Mouse (Mus musculus) embryonic facial prominence, embryonic 12.5 days (tissue): ENCODE results near the gene Rnf207. TPM values are rescaled to one million over a fixed set of nuclear protein-coding genes. Genes with fewer than 3 reads are reported as not detected.
A peak's percentile ranks its signal among the peaks of the same experiment; 100 is the strongest.

Experiments
- ATAC-seq: fragments of 200-750 bp; cut with Nextera tagmentation; 2 replicates; pipeline ENCODE4 v1.8.0; 2017; ENCODE audit not compliant: insufficient number of reproducible peaks, insufficient read depth, low FRiP score, low TSS enrichment
- H3K27ac ChIP-seq: fragments of 300-500 bp; sonication (generic); 2 replicates; pipeline ENCODE4 v1.5.1; 2016; ENCODE audit warnings: mild to moderate bottlenecking
- H3K27me3 ChIP-seq: fragments of 300-500 bp; sonication (generic); 2 replicates; pipeline ENCODE4 v1.6.1; 2016; ENCODE audit warnings: mild to moderate bottlenecking, moderate library complexity
- H3K36me3 ChIP-seq: fragments of 300-500 bp; sonication (generic); 2 replicates; pipeline ENCODE4 v1.6.1; 2016; ENCODE audit warnings: mild to moderate bottlenecking
- H3K4me1 ChIP-seq: fragments of 300-500 bp; sonication (generic); 2 replicates; pipeline ENCODE4 v1.6.1; 2016
- H3K4me2 ChIP-seq: fragments of 300-500 bp; sonication (generic); replicated peaks from 2 replicates; pipeline ENCODE4 v1.6.1; 2016; ENCODE audit warnings: mild to moderate bottlenecking, moderate library complexity
- H3K4me3 ChIP-seq: fragments of 300-500 bp; sonication (generic); 2 replicates; pipeline ENCODE4 v1.5.1; 2016; ENCODE audit warnings: mild to moderate bottlenecking
- H3K9ac ChIP-seq: fragments of 300-500 bp; sonication (generic); 2 replicates; pipeline ENCODE4 v1.6.1; 2016; ENCODE audit warnings: mild to moderate bottlenecking, moderate library complexity
- H3K9me3 ChIP-seq: fragments of 300-500 bp; sonication (generic); 2 replicates; pipeline ENCODE4 v1.6.1; 2016; ENCODE audit warnings: mild to moderate bottlenecking, moderate library complexity
- whole genome bisulfite sequencing: fragments of 180-500 bp; shearing (Covaris S2); methylation state at CpG from one replicate; pipeline ENCODE4 v1.1.7; 2016; 5-methylcytosine and 5-hydroxymethylcytosine counted together
- polyA plus RNA-seq: library from polyadenylated mRNA; unstranded; fragments of >200 nt; fragmentation: Nextera tagmentation; extraction: Ambion mirVana; gene quantifications from 2 replicates; pipeline ENCODE4 v1.2.1, GENCODE M21; 2016

Gene Rnf207
- polyA plus RNA-seq, 1 experiment from 2014 or later, result 1.0 TPM

DNA sequence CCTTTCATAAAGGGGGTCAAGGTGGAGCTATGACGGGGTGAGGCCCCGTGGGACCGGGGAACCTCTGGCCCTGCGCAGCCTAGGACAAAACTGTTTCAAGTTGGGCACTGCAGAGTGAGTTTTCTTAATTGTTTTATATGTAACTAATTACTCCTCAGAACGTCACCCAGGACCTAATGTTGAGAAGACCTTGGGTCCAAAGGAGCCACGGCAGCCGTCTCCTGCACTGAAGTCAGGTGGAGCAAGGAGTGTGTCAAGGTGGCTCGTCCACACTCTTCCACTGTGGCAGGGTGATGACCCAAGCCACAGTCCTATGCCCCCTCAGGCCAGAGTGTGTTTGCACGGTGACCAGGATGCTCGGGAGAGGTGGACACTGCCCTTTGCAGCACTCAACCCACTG is 15.6 kb downstream of the Rnf207 start:
- H3K4me1 ChIP-seq, result peaks cover 7% of the 10 kb centered on the region
- no peak for ATAC-seq
- H3K36me3 ChIP-seq, result peaks cover 57% of the 10 kb centered on the region
- H3K27me3 ChIP-seq, result no peaks in the 10 kb centered on the region
- no peak overlapping the region for H3K4me3 ChIP-seq
- 88% methylated on average over 10 of the region's 10 CpGs for WGBS
- H3K27ac ChIP-seq, result no peak overlapping the region
- H3K9ac ChIP-seq, result no peak overlapping the region
- H3K9me3 ChIP-seq, result no peaks in the 10 kb centered on the region
- no peak overlapping the region for H3K4me2 ChIP-seq

GRCm38 (mm10) chr4:152302012-152302411 is 16.8 kb downstream of the Rnf207 start:
- H3K4me2 ChIP-seq, result no peak overlapping the region
- H3K27ac ChIP-seq, result no peak overlapping the region
- peaks cover 57% of the 10 kb centered on the region for H3K36me3 ChIP-seq
- H3K4me3 ChIP-seq, result no peak overlapping the region
- ATAC-seq, result no peak
- peaks cover 12% of the 10 kb centered on the region for H3K4me1 ChIP-seq
- no peaks in the 10 kb centered on the region for H3K9me3 ChIP-seq
- H3K9ac ChIP-seq, result no peak overlapping the region
- H3K27me3 ChIP-seq, result no peaks in the 10 kb centered on the region
- 79% methylated on average over 11 of the region's 11 CpGs for WGBS

- peaks cover 20% of the 10 kb centered on the region for H3K4me1 ChIP-seq
- no peak for ATAC-seq
- H3K36me3 ChIP-seq, result peaks cover 57% of the 10 kb centered on the region
- H3K4me2 ChIP-seq, result no peak overlapping the region
- WGBS, result 93% methylated on average over 8 of the region's 8 CpGs
- no peak overlapping the region for H3K4me3 ChIP-seq
- no peak overlapping the region for H3K9ac ChIP-seq
- 0 out of 2 replicates have a peak, but pooled peaks cover 7% of the 10 kb centered on the region for H3K27me3 ChIP-seq
- H3K27ac ChIP-seq, result no peak overlapping the region
- no peaks in the 10 kb centered on the region for H3K9me3 ChIP-seq
These were observed 18.4 kb downstream of the Rnf207 start for GRCm38 (mm10) chr4:152300375-152300774.

GRCm38 (mm10) chr4:152298836-152299235 is 20.0 kb downstream of the Rnf207 start:
- 84% methylated on average over 14 of the region's 14 CpGs for WGBS
- H3K4me1 ChIP-seq, result peaks cover 20% of the 10 kb centered on the region
- no peak overlapping the region for H3K4me3 ChIP-seq
- H3K27ac ChIP-seq, result no peak overlapping the region
- peaks cover 12% of the 10 kb centered on the region for H3K27me3 ChIP-seq
- peak overlapping the region; percentile 95; the same call in 1 of the 2 replicates for H3K4me2 ChIP-seq
- peaks cover 44% of the 10 kb centered on the region for H3K36me3 ChIP-seq
- no peak overlapping the region for H3K9ac ChIP-seq
- H3K9me3 ChIP-seq, result no peaks in the 10 kb centered on the region
- ATAC-seq, result no peak

DNA sequence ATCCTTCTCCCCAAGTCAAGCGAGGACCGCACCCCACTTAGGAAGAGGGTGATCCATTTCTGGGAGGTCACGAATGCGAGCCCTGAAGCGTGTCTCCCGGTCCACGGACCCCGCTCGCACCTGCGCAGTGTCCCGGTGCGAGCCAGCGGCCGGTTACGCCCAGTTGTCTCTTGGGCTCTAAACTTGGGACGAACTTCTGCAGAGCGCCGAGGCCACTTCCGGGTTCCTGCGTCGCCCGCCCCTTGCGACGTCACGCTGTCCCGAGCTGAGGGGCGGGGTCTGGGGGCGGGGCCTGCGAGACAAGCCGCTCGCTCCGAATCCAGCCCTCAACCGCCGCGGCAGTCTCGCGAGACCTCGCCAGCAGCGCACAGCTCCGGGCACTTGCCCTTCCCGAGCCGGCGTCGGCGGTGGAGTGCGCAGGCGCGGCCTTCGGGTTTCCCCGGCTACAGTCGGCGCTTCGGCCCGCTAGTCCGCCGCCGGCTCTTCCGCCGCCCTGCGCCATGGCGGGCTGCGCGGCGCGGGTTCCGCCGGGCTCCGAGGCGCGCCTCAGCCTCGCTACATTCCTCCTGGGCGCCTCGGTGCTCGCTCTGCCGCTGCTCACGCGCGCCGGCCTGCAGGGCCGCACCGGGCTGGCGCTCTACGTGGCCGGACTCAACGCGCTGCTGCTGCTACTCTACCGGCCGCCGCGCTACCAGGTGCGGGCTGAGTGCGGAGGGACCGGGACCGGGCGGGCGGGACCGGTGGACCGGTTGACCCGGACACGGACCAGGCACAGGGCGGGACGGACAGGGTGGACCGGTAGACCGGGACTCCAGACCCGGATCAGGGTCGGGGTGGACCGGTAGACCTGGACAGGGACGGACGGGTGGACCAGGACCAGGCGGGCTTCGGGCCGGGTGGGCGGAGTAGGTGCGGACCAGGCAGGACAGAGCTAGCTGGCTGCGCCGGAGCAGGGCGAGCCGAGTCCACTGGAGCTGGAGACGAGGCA is 21.6 kb downstream of the Rnf207 start, which contains the start of gene Icmt:
TSS of gene Icmt (plus strand) at position 354 of the 988 bp plus-strand sequence.
- Histone ChIP-seq H3K4me2 (peak within 1 kb of the TSS; percentile 95), H3K9ac (peak within 1 kb of the TSS; percentile 98), H3K27ac (peak within 1 kb of the TSS; percentile 77), H3K4me1 (peaks cover 20% of the 10 kb centered on the region), H3K4me3 (peak within 1 kb of the TSS; percentile 99), H3K36me3 (peaks cover 27% of the 10 kb centered on the region), H3K27me3 (peaks cover 28% of the 10 kb centered on the region), H3K9me3 (no peaks in the 10 kb centered on the region)
- peak; percentile 92 for ATAC-seq
- under 1% methylated on average over 119 of the region's 119 CpGs for WGBS

GRCm38 (mm10) chr4:152296371-152296770 is 22.4 kb downstream of the Rnf207 start:
- ATAC-seq, result no peak
- Histone ChIP-seq H3K27me3 (peaks cover 36% of the 10 kb centered on the region), H3K36me3 (peaks cover 20% of the 10 kb centered on the region), H3K27ac (0 out of 2 replicates have a peak overlapping the region, but pooled peaks have one; percentile 23), H3K4me1 (peaks cover 20% of the 10 kb centered on the region), H3K4me3 (peak overlapping the region; percentile 99), H3K9me3 (no peaks in the 10 kb centered on the region), H3K4me2 (peak overlapping the region; percentile 95), H3K9ac (peak overlapping the region; percentile 49; the same call in 1 of the 2 replicates)
- 19% methylated on average over 8 of the region's 8 CpGs for WGBS

GRCm38 (mm10) chr4:152295916-152296315 is 22.9 kb downstream of the Rnf207 start:
- no peak overlapping the region for H3K4me3 ChIP-seq
- peaks cover 41% of the 10 kb centered on the region for H3K27me3 ChIP-seq
- H3K4me2 ChIP-seq, result no peak overlapping the region
- ATAC-seq, result no peak
- H3K9ac ChIP-seq, result no peak overlapping the region
- no peak overlapping the region for H3K27ac ChIP-seq
- no peaks in the 10 kb centered on the region for H3K9me3 ChIP-seq
- 38% methylated on average over 4 of the region's 4 CpGs for WGBS
- peaks cover 15% of the 10 kb centered on the region for H3K36me3 ChIP-seq
- H3K4me1 ChIP-seq, result peaks cover 22% of the 10 kb centered on the region

- ATAC-seq, result no peak
- no peak overlapping the region for H3K27ac ChIP-seq
- no peak overlapping the region for H3K4me3 ChIP-seq
- no peak overlapping the region for H3K9ac ChIP-seq
- no peaks in the 10 kb centered on the region for H3K9me3 ChIP-seq
- H3K4me2 ChIP-seq, result no peak overlapping the region
- peaks cover 32% of the 10 kb centered on the region for H3K4me1 ChIP-seq
- peaks cover under 1% of the 10 kb centered on the region; the same call in 1 of the 2 replicates for H3K36me3 ChIP-seq
- 51% methylated on average over 10 of the region's 10 CpGs for WGBS
- peaks cover 56% of the 10 kb centered on the region for H3K27me3 ChIP-seq
These were observed 24.4 kb downstream of the Rnf207 start for GRCm38 (mm10) chr4:152294188-152294929.

- H3K4me3 ChIP-seq, result no peak overlapping the region
- peaks cover 3% of the 10 kb centered on the region; the same call in 1 of the 2 replicates for H3K9me3 ChIP-seq
- no peak overlapping the region for H3K9ac ChIP-seq
- no peak overlapping the region for H3K27ac ChIP-seq
- no peak for ATAC-seq
- peaks cover 71% of the 10 kb centered on the region for H3K27me3 ChIP-seq
- no peak overlapping the region for H3K4me2 ChIP-seq
- peaks cover 20% of the 10 kb centered on the region for H3K4me1 ChIP-seq
- 20% methylated on average over 12 of the region's 12 CpGs for WGBS
- H3K36me3 ChIP-seq, result no peaks in the 10 kb centered on the region
These were observed 26.6 kb downstream of the Rnf207 start for GRCm38 (mm10) chr4:152292102-152292765.

DNA sequence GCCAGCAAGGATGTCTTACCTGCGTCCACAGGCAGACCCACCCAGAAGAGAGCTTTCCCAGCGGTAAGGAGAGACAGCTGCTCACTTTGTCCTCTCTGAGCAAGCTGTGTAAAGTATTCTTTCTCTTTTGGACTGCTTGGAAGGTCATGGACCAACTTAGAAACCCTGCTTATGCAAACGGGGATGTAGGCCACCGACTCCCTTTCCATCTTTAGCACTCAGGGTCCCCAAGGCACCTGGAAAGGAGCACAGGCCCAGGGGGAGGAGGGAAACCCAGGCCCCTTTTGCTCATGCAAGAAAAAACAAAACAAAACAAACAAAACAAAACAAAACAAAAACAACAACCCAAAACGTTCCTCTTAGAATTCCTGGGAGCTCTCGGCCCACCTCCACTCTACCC is 27.2 kb downstream of the Rnf207 start, which contains the start of gene Hes3:
TSS of gene Hes3 (minus strand) at position 101 of the 400 bp plus-strand sequence.
- Histone ChIP-seq H3K4me3 (peak within 1 kb of the TSS; percentile 29), H3K4me1 (peaks cover 22% of the 10 kb centered on the region), H3K36me3 (no peaks in the 10 kb centered on the region), H3K4me2 (peak within 1 kb of the TSS; percentile 56), H3K9me3 (peaks cover 3% of the 10 kb centered on the region; the same call in 1 of the 2 replicates), H3K27me3 (peaks cover 78% of the 10 kb centered on the region), H3K27ac (no peak within 1 kb of the TSS), H3K9ac (peak within 1 kb of the TSS; percentile 41; the same call in 1 of the 2 replicates)
- WGBS, result 20% methylated on average over 6 of the region's 6 CpGs
- ATAC-seq, result no peak

GRCm38 (mm10) chr4:152290991-152291390 is 27.8 kb downstream of the Rnf207 start:
- H3K4me2 ChIP-seq, result peak overlapping the region; percentile 56
- H3K27me3 ChIP-seq, result peaks cover 83% of the 10 kb centered on the region
- no peak overlapping the region for H3K9ac ChIP-seq
- ATAC-seq, result no peak
- H3K4me3 ChIP-seq, result peak overlapping the region; percentile 29; the same call in 1 of the 2 replicates
- H3K9me3 ChIP-seq, result peaks cover 3% of the 10 kb centered on the region; the same call in 1 of the 2 replicates
- H3K4me1 ChIP-seq, result peaks cover 22% of the 10 kb centered on the region
- no peaks in the 10 kb centered on the region for H3K36me3 ChIP-seq
- no peak overlapping the region for H3K27ac ChIP-seq
- whole genome bisulfite sequencing, result 6% methylated on average over 11 of the region's 11 CpGs
